Mouse (Mus musculus) c-Kit-positive CD71-positive TER-119-positive erythroid progenitor cells, embryonic 14.5 days (primary cell): ENCODE measurements around the gene Xirp1.
A peak's percentile ranks its signal among the peaks of the same experiment; 100 is the strongest.

Experiments used
- DNase-seq: peaks from one replicate; pipeline ENCODE4 v3.0.0-alpha.2; 2013; ENCODE audit warnings: low spot score

Gene Xirp1

DNA sequence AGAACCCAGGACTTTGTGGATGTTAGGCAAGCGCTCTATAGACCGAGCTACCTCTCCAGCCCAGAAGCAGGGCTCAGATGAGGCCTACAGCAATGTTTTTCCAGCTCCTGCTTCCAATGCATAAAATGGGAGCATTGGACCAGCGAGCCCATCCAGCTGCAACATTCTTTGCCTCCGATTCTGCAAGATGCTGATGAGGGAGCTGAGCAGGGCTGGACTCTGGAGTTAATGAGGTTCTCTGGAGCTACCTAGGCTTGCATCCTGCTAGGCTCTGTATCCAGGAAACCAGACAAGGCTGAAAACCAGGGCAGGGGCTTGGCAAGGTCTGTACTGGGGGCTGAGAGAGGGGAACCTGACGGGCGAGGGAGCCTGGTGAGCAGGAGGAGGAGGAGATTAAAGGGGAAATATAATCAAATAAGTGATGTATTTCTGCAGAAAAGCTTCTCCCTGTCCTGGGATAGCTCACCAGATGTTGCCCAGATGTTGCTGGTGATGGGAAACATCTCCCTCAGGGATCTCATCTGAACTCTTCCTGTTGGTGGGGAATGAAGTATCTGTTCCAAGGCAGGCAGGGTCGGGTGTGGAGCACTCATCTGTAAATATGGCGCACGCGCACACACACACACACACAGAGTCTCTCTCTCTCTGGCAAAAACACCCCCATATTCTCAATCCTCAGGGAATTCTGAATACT lies 37.4 kb downstream of the Xirp1 start:
- no peak for DNase-seq

DNA sequence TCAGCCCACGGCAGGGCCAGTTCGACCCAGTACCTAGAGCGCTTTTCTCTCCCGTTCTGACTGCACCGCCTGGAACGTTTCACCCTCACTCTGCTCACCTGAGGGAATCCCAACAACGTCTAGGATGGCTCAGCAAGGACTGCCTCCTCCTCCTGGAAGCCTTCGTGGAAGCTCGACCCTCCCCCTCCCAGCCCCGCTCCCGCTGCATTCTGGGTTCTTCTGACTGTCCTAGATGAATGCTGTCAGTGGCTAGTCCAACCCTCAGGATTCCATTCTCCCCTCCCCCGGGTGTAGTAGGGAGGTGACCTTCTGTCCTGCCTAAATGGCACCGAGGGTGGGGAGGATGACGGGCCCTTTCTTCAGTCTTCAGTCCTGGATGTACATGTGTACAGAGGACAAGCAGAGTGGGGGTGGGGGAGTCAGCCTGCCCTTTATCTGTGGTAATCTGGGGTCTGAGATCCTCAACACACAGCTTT lies 38.8 kb downstream of the Xirp1 start, which contains the start of gene Csrnp1:
Gene Csrnp1 (minus strand): TSS at position 123 of the 476 bp plus-strand sequence.
- no peak for DNase-seq

DNA sequence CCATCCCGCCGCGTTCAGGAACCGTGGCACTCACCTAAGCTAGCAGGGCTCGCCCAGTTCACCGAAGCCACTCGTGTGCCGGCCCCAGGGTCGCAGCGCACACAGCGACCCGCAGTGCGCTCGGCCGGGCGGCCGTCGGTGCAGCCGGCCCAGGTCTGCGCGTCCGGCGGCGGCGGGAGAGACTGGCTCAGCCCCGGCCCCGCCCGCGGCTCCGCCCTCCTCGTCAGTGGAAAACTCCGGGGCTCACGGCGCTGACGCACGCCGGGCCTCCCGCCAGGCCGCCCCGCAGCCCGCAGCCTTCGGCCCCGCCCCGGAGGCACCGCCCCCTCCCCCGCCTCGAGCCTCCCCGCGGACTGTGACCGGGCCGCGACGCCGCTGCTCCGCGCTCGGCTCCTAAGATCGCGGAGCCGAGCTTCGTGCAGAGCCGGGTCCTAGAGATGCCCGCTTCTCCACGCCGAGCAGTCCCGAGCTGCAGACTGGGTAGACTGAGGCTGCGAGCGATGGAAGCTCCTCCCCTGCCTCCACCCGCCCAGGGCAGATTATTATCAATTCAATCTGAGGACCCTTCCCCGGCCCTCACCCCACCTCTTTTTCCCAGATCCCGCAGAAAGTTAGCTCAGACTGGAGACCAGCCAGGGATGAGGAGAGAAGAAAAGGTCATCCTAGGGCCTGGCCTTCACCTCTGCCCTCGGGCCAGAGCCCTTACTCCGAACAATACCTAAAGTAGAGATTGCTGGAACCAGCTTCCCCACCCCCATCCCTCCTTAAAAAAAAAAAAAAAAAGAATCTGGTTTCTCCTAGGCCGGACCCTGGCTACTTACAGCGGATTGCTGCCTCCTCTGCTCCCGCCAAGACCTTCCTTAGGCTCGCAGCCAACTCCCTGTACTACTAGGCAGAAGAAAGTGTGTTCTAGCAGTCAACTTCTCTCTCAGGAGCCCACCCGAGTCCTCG lies 39.5 kb downstream of the Xirp1 start:
- DNase-seq, result peak; percentile 63

DNA sequence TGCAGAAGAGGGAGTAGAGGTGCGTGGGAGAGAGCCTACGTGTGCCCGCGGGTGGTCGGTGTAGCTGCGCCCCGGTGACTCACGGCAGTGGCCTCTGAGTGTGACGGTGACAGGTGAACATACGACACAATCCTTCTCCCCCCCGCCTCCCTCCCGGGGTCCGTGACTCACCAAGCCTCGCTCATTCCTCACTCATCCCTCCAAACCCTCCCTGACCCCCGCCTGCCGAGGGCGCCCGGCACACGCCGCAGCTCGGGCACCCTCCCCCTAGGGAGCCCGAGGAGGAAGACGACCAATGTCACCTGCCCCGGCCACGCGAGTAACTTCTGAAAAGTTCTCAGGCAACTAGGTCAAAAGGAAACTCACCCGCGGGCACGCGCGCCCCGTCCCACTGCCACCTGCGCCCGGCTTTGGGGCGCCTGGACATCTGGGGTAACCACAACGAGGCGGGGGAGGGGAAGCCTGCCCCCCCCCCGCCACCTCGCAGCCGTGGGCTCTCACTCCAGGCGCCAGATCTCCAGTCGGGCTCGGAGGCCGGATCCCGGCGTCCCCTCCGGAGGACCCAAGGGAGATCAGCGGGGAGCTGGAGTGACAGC lies 40.3 kb downstream of the Xirp1 start:
- peak; percentile 24 for DNase-seq

DNA sequence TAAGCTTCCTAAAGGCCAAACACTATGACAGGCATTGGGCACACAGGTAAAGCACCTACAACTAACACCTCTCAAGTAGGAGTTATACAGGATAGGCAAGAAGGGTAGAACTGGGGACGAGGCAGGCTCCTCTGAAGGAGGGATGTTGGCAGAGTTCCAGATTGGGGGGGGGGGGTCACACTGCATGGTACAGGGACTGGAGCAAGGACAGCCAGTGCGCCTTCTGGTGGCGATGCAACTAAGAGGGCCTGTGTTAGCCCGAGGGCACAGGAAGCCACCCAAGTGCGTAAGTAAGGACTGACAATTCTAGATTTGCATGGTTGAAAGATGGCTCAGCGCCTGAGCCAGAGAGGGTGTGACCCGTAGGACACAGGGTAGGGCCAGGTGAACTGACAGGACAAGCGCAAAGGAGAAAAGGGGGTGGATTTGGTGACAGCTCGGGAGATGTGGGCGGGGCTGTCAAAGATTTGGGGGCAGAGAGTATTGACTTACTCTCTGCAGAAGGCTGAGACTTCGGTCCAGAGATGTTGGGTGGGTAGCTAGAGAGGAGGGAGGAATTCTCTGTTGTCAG lies 41.1 kb downstream of the Xirp1 start:
- peak; percentile 18 for DNase-seq

DNA sequence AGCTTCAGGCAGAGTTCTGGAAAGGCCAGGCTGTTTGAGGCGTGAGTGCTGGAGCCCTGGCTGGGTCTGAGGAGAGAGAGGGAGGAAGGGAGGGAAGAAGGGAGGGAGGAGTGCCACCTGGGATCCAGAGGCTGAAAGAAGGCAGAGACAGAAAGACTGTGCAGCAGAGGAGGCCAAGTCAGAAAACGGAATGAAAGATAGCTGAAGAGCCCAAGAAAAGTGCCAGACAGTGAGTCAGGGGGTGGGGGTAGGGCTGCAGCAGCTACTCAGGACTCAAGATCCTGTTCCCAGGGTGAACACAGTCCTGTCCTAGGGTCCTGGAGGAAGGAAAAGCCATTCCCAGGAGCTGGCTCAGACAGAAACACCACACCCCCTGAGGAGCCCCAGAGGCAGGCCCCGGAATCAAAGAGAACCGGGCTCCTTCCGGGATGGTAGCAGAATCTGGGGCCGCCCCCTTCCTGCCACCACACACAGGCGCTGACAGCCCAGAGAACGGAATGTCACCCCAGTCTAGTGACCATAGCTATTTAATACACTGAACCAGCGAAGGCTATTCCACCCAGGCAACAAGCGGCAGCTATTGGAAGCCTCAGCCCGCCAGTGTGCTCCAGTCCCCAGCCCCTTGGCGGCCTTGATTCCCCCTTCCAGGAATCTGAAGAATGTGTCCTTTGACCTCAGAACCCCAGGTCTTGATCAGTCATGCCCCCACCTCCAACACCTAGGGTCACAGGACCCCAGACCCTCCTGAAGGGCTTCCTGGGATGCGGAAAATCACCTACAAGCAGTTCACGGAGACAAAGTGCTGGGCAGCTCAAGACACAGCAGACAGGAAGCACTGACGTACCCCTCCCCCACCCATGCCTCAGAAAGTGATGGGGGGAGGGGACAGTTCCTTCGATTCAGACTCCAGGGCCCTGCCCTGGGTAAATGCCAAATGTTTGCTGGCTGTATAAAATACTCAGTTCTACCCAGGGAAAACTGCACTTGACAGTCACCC lies 41.9 kb downstream of the Xirp1 start:
- peak; percentile 22 for DNase-seq

DNA sequence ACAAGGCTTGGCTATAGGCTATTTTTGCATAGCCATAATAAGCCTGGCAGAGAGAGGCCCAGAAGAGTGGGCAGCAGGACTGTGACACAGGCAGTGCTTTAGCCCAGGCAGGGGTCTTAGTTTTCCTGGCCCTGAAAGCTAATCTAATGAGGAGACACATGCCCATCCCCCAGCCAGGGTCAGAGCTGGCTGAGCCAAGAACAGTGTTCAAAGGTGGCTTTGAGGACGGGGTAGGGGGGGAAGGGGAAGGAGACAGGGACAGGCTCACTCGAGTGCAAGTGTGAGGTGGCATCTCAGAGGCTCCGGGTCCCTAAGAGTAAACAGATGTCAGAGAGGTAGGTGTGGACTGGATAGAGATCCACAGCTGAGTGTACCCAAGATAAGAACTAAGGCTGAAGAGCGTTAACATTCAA lies 42.6 kb downstream of the Xirp1 start:
- DNase-seq, result no peak

DNA sequence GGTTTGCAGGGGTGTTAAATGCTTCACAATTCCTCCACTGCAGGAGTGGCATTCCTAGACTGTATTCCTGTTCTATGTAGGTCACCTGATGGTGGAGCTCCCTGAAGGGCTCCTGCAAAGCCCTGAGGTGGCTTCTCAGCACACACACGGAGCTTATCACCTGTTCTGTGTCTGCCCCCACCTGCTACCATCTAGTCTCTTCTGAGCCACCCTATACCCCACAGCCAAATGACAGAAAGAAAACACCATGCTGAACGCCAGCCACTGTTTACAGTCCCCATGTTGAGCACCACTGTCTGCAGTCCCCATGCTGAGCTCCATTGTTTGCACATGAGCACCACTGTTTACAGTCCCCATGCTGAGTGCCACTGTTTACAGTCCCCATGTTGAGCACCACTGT lies 43.6 kb downstream of the Xirp1 start:
- DNase-seq, result no peak

DNA sequence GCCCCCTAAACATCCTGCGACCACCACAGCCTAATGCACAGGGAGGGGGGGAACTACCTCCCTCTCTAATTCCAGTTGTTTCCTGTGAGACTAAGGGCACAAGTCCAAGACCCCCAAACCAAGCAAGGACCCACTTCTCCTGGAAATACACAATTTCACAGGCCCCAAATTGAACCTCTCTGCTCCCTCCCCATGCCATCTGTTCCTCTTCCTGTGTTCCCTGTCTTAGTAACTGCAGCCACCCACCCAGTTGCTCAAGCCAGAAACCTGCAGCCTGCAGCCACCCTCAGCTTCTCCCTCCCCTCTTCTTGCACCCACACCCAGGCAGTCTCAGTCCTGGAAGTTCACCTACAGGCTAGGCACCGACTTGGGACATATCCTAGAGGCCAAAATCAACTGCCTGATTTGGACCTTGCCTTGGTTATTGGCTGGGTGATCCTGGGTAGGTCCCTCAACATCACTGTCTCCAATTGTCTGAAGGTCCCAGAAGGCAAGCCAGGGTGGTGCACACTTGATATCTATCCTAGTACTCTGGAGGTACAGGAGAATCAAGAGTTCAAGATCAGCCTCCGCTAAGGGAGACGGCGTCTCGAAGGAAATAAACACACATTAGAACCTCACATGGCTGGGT lies 44.5 kb downstream of the Xirp1 start:
- no peak for DNase-seq

DNA sequence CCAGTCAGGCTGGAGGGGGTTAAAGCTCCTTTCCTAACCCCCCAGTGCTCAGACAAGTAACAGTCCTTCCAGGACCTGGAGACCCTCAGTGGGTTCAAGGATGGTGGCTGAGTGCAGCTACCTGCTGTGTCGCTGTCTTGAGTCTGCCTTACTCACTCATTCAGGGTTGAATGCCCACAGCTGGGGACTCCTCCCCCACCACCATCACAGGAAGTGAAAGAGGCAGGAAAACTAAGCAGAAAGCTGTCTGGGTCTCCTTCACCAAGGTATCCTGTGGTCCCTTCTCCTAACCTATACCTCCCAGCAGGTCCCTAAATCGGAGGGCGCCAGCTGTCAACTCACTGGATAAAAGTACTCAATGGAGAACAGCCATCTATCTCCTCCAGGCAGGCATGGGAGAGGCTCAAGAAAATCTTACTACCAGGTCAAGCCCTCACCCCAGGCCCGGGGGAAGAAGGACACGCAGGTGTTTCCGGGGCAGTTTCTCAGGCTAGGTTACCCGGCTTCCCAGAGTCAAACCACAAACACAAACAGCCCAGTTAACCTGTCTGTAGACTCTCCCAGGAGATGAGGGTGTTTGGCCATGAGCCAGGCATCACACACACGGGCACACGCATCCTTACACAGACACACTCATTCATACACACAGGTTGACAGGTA lies 45.1 kb downstream of the Xirp1 start:
- no peak for DNase-seq

DNA sequence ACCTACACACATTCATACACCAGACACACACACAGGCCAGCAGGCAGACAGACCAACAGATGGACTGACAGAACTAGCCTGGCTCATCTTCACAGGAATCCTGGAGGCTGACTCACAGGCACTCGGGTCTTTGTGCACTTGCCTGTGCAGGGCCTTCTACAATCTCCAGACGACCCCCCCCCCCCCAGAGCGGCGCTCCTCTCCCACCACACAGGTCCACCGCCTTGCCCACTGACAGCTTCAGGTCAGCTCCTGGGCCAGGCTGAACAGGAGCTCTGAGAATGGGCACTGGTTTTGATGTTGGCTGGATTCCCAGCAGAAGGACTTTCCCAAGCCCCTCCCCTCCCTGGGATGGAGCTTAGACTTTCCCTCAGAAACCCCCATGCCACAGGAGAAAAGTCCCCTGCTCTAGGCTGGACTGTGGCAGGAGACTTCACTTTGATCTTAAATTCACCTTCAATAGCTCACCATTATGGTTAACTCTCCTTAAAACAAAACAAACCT lies 45.8 kb downstream of the Xirp1 start:
- no peak for DNase-seq

DNA sequence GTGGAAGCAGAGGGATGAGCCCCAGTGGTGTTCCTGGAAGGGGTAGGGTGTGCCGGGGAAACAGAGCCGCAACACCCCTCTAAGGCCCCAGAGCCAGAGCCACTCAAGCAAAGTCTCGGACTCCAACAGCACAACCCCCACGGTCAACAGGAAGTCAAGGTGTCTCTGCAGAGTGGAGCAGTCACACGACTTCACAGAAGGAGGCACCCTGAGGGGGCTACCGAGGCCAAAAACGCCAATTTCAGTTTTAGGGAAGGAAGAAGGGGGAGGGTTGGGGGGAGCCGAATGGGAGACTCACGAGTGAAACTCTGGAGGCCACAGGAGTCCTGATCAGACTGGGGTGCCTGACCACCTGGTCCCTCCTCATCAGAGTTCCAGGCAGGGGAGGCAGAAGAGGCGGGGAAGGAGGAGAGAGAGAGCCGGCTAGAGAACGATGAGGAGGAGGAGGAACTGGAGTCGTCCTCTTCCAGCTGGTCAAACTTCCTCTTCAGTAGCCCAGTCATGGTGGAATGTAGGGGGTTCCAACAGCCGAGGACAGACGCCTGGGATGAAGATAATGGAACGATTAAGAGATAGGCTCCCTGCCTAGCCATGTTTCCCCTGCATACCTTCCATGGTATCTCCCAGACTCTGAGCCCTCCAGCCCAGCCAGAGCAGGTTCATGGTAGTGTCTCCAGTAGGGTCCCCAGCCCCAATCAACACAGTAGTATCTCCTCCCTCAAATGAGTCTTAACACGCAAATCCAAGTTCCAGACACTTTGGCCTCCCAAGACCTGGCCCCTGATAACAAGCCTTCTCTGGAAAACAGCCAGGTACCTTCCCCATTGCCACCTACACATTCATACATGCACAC lies 46.5 kb downstream of the Xirp1 start:
- DNase-seq, result no peak

DNA sequence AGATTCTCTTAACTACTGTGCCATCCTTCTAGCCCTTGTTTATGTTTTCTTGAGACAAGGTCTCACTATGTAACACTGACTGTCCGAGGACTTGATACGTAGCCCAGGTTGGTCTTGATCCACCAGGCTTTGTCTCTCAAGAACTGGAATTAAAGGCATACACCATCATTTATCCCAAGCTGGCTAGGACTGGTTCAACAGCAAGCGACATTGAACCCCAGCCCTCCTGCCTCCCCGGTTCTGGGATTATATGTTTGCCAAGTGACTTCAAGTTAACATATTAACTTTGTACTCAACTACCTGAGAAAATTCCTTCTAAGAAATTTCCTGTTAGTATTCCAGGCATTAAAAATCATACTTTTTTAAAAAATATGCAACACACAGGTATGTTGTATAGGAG lies 48.1 kb downstream of the Xirp1 start:
- DNase-seq, result no peak

DNA sequence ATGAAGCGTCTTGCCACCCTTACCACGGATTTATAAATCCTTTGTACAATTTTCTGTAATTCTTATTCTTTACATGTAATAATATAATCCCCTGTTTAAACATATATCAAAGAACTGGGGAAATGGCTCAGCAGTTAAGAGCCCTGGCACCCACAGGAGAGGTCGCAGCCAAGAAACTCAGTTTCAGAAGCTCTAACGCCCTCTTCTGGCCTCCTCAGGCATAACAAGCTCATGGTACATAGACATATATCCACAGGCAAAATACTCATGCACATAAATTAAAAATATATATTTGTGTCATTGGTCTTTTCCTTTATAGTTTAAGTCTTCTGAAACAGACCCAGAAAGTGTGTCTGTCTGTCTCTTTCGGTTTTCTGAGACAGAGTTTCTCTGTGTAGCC lies 48.8 kb downstream of the Xirp1 start:
- no peak for DNase-seq

DNA sequence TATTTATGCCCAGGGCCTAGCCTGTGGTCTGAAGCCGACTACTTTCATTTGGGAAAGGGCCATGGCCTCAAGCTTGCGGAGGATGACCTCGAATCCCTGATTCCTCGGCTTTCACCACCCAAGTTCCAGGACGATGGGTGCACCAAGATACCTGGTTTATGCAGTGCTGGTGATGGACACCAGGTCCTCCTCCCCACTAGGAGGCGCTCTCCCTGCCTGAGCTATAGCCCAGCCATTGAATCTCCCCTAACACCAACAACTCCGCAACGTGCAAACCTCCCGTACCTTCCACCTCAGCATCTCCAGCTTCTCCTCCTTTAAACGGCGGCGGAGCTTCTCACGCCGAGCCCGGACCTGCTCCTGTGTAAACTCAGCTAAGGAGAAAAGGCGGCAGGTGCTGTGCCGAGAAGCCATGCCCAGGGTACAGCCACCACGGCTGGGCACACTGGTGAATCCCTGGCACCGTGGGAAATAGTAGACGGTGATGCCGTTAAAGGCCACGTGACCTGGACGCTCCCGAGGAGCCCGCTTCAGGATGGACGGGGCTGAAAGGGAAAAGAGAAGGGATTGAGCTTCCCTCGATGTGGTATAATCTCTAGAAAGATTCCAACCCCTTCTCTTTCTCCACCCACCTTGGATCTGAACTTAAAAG lies 49.4 kb downstream of the Xirp1 start:
- no peak for DNase-seq

DNA sequence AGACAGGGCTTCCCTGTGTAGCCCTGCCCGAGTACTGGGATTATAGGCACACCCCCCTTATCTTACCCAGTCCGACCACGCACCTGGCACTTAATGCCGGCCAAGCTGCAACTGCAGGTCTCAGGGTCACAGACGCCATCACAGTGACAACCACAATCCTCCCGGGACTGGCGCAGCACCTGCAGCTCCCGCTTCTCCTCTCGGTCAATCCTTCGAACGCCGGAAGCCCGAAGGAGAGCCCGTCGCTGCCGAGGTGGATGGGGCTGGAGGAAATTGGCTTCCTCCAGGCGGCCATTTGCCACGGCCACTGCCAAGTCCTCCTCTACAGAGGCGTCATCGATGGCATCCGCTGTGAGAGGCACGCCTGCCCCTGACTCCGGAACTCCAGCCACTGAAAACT lies 50.1 kb downstream of the Xirp1 start:
- DNase-seq, result no peak

DNA sequence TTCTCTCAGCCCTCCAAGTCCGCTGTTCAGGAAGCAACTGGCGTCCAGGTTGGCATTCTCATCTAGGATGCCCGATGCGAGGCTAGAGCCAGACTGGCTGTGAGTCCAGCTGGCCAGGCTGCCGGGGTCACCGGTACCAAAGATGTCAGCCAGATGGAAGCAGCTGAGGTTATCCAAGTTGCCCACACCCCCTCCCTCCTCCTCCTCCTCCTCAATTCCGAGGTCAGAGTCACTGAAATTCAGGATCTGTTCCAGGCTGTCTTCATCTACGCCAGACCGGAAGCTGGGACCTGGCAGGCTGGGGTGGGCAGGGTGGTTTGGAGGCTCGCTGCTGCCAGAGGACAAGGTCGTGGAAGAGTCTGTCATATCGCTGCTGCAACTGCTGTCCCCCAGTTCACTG lies 50.8 kb downstream of the Xirp1 start:
- no peak for DNase-seq

DNA sequence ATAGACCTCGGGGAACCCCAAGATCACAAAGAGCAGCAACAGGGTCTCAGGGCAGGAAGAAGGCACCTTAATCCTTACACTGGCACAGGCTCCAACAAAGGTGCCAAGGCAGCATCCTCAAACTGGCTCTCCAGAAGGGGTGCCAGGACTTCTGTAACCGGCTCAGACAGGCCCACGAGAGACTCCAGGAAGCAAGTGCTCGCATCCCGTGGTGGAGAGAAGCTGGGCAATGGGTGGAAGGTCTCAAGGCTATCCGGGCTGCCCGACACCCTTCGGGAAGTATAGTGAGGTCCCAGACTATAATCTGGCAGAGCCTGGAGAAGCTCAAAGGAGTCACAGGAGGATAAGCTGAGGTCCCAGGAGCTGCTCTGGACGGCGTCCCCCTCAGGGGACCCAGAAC lies 51.2 kb downstream of the Xirp1 start:
- DNase-seq, result no peak
